Comparison of ENCODE assay signal across 8 mouse cellular contexts in the genomic region with DNA sequence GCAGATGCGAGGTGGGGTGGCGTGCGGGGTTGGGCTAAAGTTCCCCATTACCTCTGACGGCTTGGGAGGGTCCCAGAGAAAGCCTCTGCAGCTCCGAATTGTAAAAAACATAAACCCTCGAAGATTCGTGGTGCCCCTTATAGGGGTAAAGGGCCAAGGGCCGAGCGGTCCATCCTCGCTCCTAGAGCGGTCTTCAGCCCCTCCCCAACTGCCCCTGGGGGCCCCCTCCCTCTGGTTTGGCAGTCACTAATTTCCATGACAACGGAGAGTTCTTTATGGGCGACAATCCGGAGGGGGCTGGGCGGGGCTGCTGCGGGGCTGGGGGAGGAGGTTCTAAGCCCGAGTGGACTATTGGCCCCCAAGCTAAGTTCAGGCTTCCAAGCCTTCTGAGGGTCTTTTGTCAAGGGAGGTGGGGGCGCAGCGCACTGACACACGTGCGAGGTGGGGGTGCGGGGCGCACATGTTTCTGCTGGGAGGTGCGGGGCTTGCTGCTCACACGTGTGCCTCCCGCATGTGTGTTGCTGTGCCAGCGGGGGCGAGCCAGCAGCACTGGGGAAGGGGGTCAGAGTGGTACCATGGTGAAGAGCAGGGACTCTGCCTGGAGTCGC. TPM values are rescaled to one million over a fixed set of nuclear protein-coding genes. Genes with fewer than 3 reads are reported as not detected.
DNase-seq lines count a peak whose midpoint lies in the region; ATAC-seq and TF ChIP-seq lines count a peak whose summit lies in the region.

No protein-coding gene starts in this region.

- ATAC-seq in neural tube, embryonic 14.5 days (ENCODE audit: low read depth): peak; percentile 60

- H3K4me1 ChIP-seq in thymus, adult 2 months (replicated peaks; ENCODE audit: control insufficient read depth, insufficient read depth, low read length): peaks cover 16% of the 10 kb centered on the region
- H3K4me1 ChIP-seq in neural tube, embryonic 14.5 days (ENCODE audit: control insufficient read depth, insufficient read depth, low read length): peaks cover 13% of the 10 kb centered on the region

- H3K4me2 ChIP-seq in neural tube, embryonic 14.5 days (ENCODE audit: low read depth, low read length): peak overlapping the region; percentile 81

- TF ChIP-seq CTCF in thymus, adult 2 months (IDR thresholded peaks at IDR 0.05; ENCODE audit: borderline replicate concordance, control insufficient read depth, extremely low read depth, insufficient read depth, low read length, poor library complexity): no peak

- WGBS in thymus, adult 2 months: 11% methylated on average over 29 of the region's 29 CpGs
- WGBS in neural tube, embryonic 14.5 days: under 1% methylated on average over 29 of the region's 29 CpGs

- no peaks in the 10 kb centered on the region for H3K9me3 ChIP-seq in neural tube, embryonic 14.5 days (ENCODE audit: control insufficient read depth, low read length)

- peak; percentile 24 for DNase-seq in adrenal gland, adult 2 months
- DNase-seq in adrenal gland, postnatal 10 days: no peak
- DNase-seq in thymus, adult 2 months: peak; percentile 18
- no peak for DNase-seq in thymus, adult 18-20 months
- DNase-seq in left cerebral cortex, postnatal 25 days (ENCODE audit: low spot score in 2 of 2): peak; percentile 66 to 70
- DNase-seq in urinary bladder, adult 18-20 months (ENCODE audit: low spot score in 2 of 2): no peak
- DNase-seq in cerebellum, adult 9-11 months: no peak

- no peak for TF ChIP-seq POLR2A in thymus, adult 2 months (IDR thresholded peaks at IDR 0.05; ENCODE audit: control insufficient read depth, extremely low read depth, insufficient read depth, low read length, poor library complexity)

- intact Hi-C loops in left cerebral cortex, postnatal 25 days (cut with DNase I): loop anchor here (1.0 kb wide), 1 partner anchor 25 kb away; no protein-coding TSS in a partner anchor

- H3K9ac ChIP-seq in neural tube, embryonic 14.5 days (replicated peaks; ENCODE audit: low read depth, low read length): peak overlapping the region; percentile 59

- no peaks in the 10 kb centered on the region for H3K27me3 ChIP-seq in thymus, adult 2 months (ENCODE audit: control insufficient read depth, insufficient read depth, low read length)
- H3K27me3 ChIP-seq in neural tube, embryonic 14.5 days (ENCODE audit: control insufficient read depth, insufficient read depth, low read length): no peaks in the 10 kb centered on the region; the same call in 1 of the 2 replicates

- H3K27ac ChIP-seq in thymus, adult 2 months (ENCODE audit: control insufficient read depth, insufficient read depth, low read length): peak overlapping the region; percentile 17; the same call in 1 of the 2 replicates
- H3K27ac ChIP-seq in neural tube, embryonic 14.5 days (ENCODE audit: low read depth, low read length): no peak overlapping the region

- H3K36me3 ChIP-seq in thymus, adult 2 months (ENCODE audit: control insufficient read depth, insufficient read depth, low read length): no peaks in the 10 kb centered on the region
- no peaks in the 10 kb centered on the region for H3K36me3 ChIP-seq in neural tube, embryonic 14.5 days (ENCODE audit: control insufficient read depth, insufficient read depth, low read length)

- peak overlapping the region; percentile 41 for H3K4me3 ChIP-seq in thymus, adult 2 months (ENCODE audit: control insufficient read depth, insufficient read depth, low read length)
- H3K4me3 ChIP-seq in neural tube, embryonic 14.5 days (ENCODE audit: low read depth, low read length): peak overlapping the region; percentile 43

RNA-seq across cellular contexts. Expression of a gene that starts 0.8 kb away (rescaled TPM):
- 1 to 10 TPM; 2.9 to 5.2 TPM for total RNA-seq in adrenal gland, adult 2 months (2021)
- polyA plus RNA-seq in adrenal gland, adult 2 months (2012; rRNA removed): 7.8 and 9.5 TPM in 2 replicates
- 1 to 10 TPM; 1.6 to 2.7 TPM for total RNA-seq in adrenal gland, postnatal 10 days (2021)
- 18.7 and 21.0 TPM in 2 replicates for polyA plus RNA-seq in thymus, adult 2 months (2012; rRNA removed)
- 100 to 1,000 TPM; 352 to 354 TPM for total RNA-seq in left cerebral cortex, postnatal 25 days (2021)
- 12.5 and 20.1 TPM in 2 replicates for polyA plus RNA-seq in neural tube, embryonic 14.5 days (2014; fragmentation: Nextera tagmentation; extraction: Ambion mirVana)

RNA-seq across cellular contexts. Expression of a gene that starts 8.1 kb away (rescaled TPM):
- not detected for total RNA-seq in adrenal gland, adult 2 months (2021)
- not detected in 2 replicates for polyA plus RNA-seq in adrenal gland, adult 2 months (2012; rRNA removed)
- not detected for total RNA-seq in adrenal gland, postnatal 10 days (2021)
- 0.11 TPM in 1 of 2 replicates, not detected in the other for polyA plus RNA-seq in thymus, adult 2 months (2012; rRNA removed)
- not detected for total RNA-seq in left cerebral cortex, postnatal 25 days (2021)
- polyA plus RNA-seq in neural tube, embryonic 14.5 days (2014; fragmentation: Nextera tagmentation; extraction: Ambion mirVana): not detected in 2 replicates

RNA-seq across cellular contexts. Expression of a gene that starts 13.6 kb away (rescaled TPM):
- total RNA-seq in adrenal gland, adult 2 months (2021): 1 to 10 TPM; 2.1 to 2.5 TPM
- 0.61 and 0.72 TPM in 2 replicates for polyA plus RNA-seq in adrenal gland, adult 2 months (2012; rRNA removed)
- 1 to 10 TPM; 5.1 to 7.4 TPM for total RNA-seq in adrenal gland, postnatal 10 days (2021)
- polyA plus RNA-seq in thymus, adult 2 months (2012; rRNA removed): 9.2 and 15.7 TPM in 2 replicates
- total RNA-seq in left cerebral cortex, postnatal 25 days (2021): 10 to 100 TPM in 1 of 2 experiments, 1 to 10 TPM in 1; 9.5 to 14.9 TPM
- polyA plus RNA-seq in neural tube, embryonic 14.5 days (2014; fragmentation: Nextera tagmentation; extraction: Ambion mirVana): 5.1 and 5.7 TPM in 2 replicates

RNA-seq across cellular contexts. Expression of a gene that starts 29.6 kb away (rescaled TPM):
- 1 to 10 TPM; 7.4 to 8.1 TPM for total RNA-seq in adrenal gland, adult 2 months (2021)
- polyA plus RNA-seq in adrenal gland, adult 2 months (2012; rRNA removed): 34.0 and 41.0 TPM in 2 replicates
- 1 to 10 TPM; 5.6 to 8.5 TPM for total RNA-seq in adrenal gland, postnatal 10 days (2021)
- 8.5 and 13.0 TPM in 2 replicates for polyA plus RNA-seq in thymus, adult 2 months (2012; rRNA removed)
- 1 to 10 TPM in 1 of 2 experiments, under 1 TPM in 1; 0.69 to 1.3 TPM for total RNA-seq in left cerebral cortex, postnatal 25 days (2021)
- polyA plus RNA-seq in neural tube, embryonic 14.5 days (2014; fragmentation: Nextera tagmentation; extraction: Ambion mirVana): 0.51 and 1.5 TPM in 2 replicates

RNA-seq across cellular contexts. Expression of a gene that starts 39.0 kb away (rescaled TPM):
- total RNA-seq in adrenal gland, adult 2 months (2021): 10 to 100 TPM; 10.6 to 22.1 TPM
- polyA plus RNA-seq in adrenal gland, adult 2 months (2012; rRNA removed): 35.4 and 39.9 TPM in 2 replicates
- 10 to 100 TPM; 19.0 to 22.5 TPM for total RNA-seq in adrenal gland, postnatal 10 days (2021)
- 208 and 267 TPM in 2 replicates for polyA plus RNA-seq in thymus, adult 2 months (2012; rRNA removed)
- 1 to 10 TPM; 3.1 to 4.6 TPM for total RNA-seq in left cerebral cortex, postnatal 25 days (2021)
- polyA plus RNA-seq in neural tube, embryonic 14.5 days (2014; fragmentation: Nextera tagmentation; extraction: Ambion mirVana): 2.0 and 8.2 TPM in 2 replicates

Comparison
In these comparisons a context has a peak if more than half of its experiments do, and no peak if none do; other contexts are left out.
1. DNase-seq: peak in adrenal gland, adult 2 months (single experiment), thymus, adult 2 months (single experiment) and left cerebral cortex, postnatal 25 days (2 of 2); none in adrenal gland, postnatal 10 days (single experiment), thymus, adult 18-20 months (0 of 2), urinary bladder, adult 18-20 months (0 of 2) and cerebellum, adult 9-11 months (single experiment).
2. RNA of a gene that starts 0.8 kb away (total RNA-seq): 352 to 354 TPM in left cerebral cortex, postnatal 25 days; 2.9 to 5.2 TPM in adrenal gland, adult 2 months and 1.6 to 2.7 TPM in adrenal gland, postnatal 10 days; every median in the first group is over 10 times any median in the second.